Mouse (Mus musculus): ENCODE data around the gene Sgms2.

Gene Sgms2

DNA sequence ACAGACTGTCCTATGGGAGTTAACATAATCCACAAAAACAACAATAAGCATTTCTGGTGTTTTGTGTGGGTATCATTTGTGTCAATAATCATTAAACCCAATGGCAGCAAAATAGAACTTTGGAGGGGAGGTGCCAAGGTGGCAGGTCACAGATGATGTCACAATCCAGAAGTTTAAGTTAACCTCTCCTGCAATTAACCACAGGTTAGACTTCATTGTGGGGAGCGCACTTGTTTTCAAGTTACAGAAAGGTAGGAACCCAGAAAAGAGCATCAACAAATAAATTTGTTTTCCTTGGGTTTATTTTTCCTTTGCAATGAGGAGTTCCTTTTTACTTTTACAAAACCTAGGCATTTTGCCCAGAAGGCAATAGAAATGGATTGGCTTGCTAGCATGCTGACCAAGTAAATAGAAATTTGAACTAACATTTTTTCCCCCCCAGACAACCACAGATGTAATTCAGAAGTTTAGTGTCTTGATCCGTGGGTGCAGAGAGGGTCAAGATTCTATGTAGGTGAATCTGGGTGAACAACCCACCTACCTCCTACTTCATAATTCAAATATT, at the start of gene Sgms2:
Gene Sgms2, minus strand, starts transcription at position 51 of the 565 bp plus-strand sequence.
- no peak for DNase-seq (ENCODE audit: low spot score in 2 of 2)

DNA sequence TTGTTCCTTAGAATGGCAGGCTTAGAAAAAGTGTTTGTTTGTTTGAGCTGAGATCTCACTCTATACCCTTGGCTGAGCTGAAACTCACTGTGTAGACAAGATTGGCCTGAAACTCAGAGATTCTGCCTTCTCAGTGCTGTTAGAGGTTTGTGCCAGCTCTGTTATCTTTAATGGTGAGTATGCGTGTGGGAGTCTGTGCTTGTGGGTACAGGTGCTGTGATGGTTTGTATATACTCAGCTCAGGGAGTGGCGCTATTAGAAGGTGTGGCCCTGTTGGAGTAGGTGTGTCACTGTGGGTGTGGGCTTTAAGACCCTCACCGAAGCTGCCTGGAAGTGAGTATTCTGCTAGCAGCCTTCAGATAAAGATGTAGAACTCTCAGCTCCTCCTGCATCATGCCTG, 34.0 kb upstream of the Sgms2 start:
- no peak for DNase-seq (ENCODE audit: low spot score in 2 of 2)

DNA sequence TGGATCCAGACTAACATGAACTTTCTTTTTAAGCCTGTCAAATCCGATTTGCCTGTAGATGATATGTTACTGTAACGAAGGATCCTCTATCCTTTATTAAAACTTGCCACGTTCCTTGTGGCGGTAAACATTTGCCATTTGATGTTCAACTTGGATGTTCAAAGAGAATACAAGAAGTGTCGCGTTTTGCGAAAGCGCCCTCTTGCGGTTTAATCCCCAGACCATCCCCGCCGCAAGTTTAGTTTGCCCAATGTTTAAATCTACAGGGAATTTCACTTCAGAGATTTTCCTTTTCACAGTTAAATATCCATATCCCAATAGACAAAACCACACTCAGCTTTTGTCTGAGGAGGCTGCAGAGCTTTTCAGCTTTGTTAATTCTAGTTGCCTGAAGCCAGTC, 33.6 kb upstream of the Sgms2 start:
- DNase-seq (ENCODE audit: low spot score in 2 of 2), result no peak

DNA sequence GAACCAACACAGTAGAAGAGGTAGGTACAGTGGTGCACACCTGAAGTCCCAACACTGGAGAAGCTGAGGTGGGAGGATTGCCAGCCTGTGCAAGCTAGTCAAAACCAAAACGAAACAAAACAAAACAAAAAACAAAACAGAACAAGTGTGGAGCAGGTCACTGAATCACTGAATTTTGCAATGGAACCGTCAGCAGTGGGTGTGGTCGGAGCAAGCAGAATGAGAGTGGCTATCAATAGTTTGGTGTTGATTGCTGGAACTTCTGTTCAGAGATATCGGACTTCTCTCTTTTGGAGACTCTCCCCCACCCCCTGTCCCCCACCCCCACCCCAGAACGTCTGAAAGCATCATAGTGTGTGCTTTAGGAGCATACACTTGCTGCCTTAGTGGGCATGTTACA, 33.0 kb upstream of the Sgms2 start:
- no peak for DNase-seq (ENCODE audit: low spot score in 2 of 2)

DNA sequence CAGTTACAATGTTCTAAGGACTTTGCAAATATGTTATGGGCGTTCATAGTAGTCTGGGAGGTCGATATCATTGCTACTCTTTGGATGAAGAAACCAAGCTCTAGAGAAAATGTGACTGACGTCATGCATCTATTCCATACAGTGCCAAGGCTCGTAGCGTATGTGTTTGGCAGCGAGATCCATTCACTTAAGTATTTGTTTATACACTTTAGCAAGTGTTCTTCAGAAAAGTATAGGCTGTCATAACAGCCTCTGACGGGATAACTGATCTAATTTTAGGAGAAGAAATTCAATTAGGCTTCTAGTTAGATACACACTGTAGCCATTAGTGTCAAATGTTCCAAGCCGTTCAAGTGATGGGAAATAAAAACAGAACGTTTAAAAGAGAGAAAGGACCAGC, 32.5 kb upstream of the Sgms2 start:
- no peak for DNase-seq (ENCODE audit: low spot score in 2 of 2)

DNA sequence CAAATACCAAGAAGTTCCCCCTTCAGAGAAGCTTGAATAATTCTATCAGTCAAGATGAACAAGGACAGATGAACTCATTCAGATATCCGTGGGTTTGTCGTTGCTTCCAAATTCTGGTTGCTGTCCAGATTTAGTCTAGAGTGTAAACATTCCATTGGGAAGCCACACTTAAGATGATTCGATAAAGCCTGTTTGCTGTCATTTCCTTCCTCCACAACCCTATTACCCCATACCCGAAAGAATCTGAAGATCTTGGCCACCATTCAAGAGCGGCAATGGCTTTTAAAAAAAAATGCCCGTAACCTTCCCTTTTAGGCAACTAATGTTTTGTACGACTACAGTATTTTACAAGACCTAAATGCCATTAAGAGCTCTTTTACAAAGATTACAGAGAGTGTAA, 31.0 kb upstream of the Sgms2 start:
- DNase-seq (ENCODE audit: low spot score in 2 of 2), result no peak

DNA sequence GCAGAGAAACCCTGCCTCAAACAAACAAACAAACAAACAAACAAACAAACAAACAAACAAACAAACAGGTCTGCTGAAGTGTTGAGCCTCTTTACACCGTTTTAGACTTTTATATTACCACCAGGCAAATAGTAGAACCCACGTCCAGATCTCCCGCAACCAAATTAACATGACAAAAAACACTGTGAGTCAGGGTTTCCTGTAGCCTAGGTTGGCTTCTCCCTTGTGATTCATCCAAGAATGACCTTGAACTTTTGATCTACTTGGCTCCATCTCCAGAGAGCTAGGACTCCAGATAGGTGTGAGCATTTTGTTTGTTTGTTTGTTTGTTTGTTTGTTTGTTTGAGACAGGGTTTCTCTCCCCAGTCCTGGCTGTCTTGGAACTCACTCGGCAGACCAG, 30.0 kb upstream of the Sgms2 start:
- no peak for DNase-seq (ENCODE audit: low spot score in 2 of 2)

DNA sequence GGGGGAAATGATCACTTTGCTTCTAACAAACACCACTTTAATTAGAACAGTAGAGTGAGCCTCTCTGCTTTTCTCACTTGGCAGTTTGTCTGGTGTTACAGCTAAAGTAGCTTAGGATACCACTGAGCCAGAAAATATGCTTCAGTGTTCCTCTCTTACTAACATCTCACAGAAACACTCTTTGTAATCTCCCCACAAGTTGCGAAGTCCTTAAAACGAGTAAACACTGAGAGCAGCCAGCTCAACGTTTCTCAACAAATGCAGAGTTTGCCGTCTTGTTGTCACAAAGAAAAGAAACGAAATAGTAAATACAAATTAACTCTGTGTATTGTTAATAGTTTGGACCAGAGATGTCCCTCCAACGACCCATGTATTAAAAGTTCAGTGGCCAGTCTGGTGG, 26.5 kb upstream of the Sgms2 start:
- DNase-seq (ENCODE audit: low spot score in 2 of 2), result no peak

DNA sequence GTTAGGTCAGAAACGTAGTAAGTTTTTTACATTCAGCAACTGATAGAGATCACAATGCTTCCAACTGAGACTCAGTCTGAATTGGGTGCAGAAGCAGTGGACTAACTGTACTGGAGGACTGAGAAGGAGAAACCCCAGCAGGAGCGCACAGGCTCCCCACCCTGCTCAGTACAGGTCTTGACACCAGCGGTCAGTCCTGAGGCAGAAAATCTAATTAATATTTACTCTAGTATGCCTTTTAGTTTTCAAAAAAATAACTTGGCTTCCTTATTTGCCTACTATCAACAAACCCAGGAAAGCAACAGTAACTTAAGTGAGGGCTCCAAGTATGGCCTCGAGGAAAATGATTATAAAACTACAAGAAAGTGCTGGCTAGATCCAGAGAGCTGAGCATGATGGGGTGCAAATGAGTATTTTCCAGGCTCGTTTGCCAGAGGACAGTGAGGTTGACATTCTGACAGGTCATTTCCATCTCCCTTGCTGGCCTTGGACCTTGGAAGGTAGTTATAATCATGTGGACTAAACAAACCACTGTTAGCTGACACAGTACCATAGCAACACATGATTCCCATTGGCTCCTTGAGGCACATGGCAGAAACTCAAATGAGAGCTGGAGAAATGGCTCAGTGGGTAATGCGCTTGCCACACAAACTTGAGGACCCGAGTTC, 25.3 kb upstream of the Sgms2 start:
- DNase-seq (ENCODE audit: low spot score in 2 of 2), result no peak

DNA sequence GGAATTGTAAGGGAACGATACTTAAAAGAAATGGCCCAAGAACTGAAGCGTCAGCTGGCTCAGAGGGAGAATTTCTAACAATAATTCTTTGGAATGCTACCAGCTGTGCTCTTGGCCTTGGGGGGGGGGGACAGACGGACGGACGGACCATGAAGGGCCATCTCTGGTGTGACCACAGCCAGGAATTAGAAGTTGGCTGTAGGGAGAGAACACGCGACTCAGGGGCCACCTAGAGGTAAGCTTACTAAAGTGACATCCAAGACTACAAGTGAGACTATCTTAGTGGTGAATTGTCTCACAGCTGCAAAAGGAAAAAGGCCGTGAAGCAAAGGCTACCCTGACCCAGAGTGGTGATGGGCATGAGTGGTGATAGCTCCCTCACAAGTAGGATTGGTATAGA, 20.4 kb upstream of the Sgms2 start:
- no peak for DNase-seq (ENCODE audit: low spot score in 2 of 2)

DNA sequence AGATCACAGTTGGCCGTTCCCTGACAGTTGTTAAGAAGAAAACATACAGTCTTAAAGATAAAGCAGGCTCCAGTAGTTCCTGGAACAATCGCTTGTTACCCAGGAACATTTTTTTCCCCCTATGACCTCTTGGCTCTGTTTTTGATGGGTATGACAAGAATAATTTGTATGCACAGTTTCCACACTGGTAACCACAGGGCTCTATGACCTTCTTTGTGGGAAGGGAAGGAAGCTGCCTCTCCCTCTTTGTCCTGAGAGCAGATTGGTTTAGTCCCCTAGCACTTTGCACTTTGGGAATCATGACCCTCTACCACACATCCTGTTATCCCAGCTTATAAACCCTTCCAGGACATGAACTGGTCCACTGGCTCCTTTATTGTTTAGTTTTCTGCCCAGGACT, 16.8 kb upstream of the Sgms2 start:
- DNase-seq (ENCODE audit: low spot score in 2 of 2), result no peak

DNA sequence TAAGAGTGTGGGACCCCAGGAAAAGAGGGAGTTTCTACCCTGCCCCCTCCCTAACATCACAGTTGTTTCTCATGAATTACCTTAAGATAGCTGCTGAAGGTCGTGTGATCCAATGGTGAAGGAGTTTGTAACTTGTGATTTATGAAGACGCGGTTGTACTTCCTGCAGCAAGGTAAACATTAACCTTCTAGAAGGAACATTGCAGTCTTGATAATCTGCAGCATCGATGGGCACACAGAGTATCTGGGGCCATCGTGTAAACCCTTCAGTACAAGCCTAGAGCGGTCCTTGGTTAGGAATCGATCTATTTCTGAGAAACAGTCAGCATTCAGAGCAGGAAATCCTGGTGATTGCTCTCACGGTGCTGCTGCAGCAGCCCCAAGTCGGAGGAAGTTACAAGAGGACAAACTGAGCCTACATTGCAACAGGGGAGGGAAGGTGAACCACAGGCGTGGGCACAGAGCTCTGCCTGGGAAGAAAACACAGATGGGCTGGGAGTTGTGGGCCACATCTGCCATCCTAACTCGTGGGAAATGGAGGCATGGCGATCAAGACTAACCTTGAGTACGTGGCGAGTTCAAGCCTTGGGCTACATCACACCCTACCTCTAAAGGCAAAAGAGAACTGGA, 13.5 kb upstream of the Sgms2 start:
- DNase-seq (ENCODE audit: low spot score in 2 of 2), result no peak

DNA sequence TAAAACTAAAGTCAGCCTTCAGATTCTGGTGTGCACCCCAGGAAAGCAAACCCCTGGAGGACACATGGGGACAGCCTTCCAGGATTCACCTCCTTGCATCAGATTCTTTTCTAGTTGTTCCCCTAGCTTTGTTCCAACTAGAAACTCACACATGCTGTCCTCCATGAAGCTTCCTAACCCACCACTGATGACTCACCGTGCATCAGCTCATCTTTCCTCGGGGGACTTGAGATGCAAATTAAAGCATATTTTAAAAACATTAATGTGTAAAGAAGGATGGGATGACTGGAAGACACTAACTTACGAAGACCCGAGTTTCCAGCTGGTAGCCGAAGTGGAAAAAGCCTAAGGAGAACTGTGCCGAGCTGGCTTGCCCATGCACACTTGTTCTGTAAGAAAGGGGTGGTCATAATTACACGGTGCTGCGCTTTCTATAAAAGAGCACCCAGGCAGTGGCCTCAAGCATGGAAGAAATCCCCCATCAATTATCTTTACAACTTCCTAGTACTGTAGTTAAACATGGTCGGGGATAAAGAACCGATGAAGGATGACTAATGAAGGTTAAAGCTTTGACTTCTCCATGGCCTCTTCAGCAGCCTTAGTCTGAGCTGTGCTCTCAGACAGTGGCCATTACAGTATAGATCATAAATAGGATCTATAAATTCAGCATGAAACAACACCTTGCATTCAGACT, 10.6 kb upstream of the Sgms2 start:
- no peak for DNase-seq (ENCODE audit: low spot score in 2 of 2)

DNA sequence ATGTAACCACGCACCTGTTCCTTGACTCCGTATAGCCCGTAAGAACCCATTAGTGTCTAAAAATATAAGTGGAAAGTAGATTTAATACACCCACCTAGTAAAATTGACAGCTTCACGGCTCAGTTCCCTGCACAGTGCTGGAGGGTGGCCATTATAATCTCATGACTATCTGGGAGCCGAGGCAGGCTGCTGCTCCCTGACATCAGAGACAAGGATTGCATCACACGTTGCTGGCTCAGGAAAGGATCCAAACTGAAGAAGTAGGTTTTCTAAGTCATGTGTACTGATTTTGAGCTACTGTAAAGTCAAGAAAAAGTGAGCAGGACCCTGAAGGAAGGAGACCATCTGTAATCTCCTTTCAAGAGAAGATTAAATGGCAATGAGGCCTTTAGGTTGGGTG, 8.4 kb upstream of the Sgms2 start:
- DNase-seq (ENCODE audit: low spot score in 2 of 2), result no peak

DNA sequence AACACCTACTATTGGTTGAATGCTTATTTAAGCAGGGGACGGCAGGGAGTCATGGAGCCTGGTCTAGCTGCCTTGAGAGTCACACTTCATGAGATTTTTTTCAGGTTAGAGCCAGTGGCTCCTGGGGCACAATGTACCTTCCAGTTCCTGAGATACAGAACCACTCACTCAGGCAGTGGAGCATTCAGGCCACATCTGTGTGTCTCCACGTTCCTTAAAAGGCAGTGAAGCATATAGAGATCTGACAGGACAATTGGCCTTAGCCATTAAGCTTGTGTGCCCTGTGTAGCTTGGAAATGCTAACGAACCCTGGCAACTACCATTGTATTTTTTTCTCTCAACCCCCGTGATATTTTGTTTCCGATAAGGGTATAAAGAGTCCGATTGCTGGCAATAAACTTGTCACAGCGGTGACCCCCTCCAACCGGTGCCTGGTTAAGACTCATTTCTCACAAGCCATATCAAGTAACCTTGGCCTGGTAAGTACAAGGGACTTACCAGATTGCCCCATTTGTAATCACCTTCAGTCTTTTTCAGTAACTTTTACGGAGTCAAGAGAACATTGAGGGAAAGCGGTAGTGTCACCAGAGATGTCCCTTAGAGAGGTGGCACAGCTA, 5.4 kb upstream of the Sgms2 start:
- no peak for DNase-seq (ENCODE audit: low spot score in 2 of 2)

DNA sequence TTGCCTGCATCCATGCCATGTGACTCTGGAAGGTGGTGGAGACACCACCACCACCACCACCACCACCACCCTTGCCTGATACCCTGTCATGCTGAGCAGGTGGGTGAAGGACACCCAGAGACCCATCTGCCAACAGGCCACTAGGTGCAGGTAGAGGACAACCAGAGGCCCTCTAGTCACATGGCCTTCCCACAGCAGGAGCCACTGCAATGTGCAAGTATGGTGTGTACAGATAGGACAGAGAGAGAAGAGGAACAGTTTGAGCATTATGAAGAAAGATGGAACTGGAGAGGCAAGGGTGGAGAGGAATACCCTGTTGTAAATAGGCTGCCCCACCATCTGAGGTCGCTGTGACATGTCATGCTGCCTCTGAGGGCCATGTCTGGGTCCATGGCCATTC, 3.9 kb upstream of the Sgms2 start:
- DNase-seq (ENCODE audit: low spot score in 2 of 2), result no peak

DNA sequence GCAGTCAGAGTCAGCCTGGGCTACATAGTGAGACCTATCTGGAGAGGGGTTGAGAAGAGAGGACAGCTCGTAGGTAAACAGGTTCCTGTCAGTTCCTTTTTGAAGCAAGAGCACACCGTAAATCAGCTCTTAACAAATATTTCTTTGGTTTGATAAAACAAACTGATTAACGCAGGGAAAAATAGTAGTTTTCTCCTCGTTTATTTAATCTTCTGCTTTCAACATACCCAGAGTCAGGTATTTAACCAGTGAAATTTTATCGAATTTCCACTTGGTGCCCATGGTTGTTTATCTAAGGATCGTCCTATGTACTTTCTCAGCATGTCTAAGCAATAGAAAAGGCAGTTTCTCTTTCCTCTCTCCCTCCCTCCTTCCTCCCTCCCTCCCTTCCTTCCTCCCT, 2.0 kb upstream of the Sgms2 start:
- DNase-seq (ENCODE audit: low spot score in 2 of 2), result no peak

DNA sequence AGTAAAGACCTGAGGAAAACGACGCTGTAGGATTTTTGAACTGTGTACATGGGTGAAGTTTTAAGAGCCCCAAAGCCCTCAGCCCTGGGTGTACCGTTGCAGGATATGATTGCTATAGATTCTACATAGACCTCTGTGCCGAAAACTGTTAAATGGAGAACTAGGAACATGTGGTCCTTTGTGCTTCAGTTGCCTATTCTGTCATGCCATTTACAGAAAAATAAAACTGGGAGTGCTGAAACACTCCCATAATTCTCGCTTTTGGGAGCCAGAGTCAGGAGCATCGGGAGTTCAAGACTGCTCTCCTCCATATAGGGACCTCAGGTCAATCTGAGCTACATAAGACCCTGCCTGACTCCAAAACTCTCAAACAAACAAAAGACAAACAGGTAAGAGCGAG, 769 bp upstream of the Sgms2 start:
- DNase-seq (ENCODE audit: low spot score in 2 of 2), result no peak

DNA sequence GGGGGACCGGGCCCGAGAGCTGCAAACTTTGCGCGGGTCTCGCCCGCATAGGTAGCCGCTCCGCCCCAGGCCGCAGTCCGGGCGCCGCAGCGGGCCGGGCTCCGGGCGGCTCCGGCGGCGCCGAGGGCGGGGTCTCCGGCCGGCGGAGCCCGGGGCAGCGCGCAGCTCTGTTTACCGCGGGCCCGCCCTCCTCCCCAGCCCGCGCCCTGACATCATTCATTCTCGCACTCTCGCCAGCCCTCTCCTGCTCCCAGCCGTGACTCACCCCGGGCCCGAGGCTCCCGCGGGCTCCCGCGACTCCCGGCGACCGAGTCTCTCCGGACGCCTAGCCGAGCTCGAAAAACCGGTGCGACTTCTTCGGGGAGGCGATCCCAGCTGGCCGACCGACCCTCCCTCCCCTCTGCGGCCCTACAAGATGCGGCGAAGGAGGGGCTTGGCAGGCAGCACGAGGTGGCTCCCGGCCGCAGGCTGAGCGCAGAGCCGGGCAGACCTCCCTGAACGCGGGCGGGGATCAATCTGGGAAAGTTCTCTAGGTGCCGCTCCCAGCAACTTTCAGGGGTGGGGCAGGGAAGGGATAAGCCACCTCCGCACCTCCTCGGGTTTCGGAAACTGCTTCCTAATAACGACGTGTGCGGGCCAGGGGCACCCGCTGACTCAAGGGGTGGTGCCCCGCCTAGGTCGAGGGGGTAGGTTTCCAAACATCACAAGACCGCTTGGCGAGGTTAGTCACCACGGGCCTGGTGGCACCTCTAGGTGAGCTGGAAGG, 885 bp downstream of the Sgms2 start:
- DNase-seq (ENCODE audit: low spot score in 2 of 2), result peak; percentile 75 to 85

DNA sequence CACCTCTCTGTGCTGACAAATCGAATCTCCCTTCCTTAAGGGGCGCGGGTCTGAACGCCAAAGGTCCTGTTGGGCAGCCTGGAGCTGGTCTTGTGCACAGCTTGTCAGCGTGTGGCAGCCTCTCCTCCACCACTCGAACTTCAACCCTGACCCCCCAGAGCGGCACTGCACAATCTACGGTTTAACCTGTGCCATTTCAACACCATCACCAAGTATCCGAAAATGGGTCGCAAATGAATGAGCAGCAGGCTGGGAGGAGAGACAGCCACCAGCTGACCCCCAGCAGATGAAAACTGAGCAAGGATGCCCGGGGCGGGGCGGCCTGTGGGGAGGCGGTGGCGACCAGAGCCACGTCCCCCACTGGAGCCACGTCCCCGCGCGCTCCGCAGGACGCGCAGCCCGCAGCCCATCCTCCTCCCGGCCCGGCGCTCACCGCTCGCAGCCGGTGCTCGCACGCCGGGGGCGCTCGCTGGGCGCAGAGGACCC, 1.5 kb downstream of the Sgms2 start:
- DNase-seq (ENCODE audit: low spot score in 2 of 2), result peak in 1 of 2 experiments; percentile 39

DNA sequence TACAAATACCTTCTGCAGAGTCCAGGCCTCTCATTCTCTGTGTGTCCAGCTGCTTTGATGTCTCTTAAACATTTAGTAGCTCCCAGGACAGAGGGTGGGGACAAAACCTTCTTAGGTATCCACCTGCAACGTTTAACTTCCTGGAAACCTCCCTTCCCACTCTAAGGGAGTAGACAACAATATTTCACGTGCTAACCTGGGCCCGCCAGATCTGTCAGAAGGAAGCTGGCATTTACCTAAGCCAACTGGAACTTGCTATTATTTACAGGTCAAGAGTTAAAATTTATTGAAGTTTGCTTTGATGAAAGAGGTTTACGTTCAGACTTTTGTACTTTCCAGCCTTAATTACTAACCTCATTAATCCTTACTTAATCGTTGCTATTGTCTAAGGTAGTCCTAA, 2.2 kb downstream of the Sgms2 start:
- no peak for DNase-seq (ENCODE audit: low spot score in 2 of 2)

DNA sequence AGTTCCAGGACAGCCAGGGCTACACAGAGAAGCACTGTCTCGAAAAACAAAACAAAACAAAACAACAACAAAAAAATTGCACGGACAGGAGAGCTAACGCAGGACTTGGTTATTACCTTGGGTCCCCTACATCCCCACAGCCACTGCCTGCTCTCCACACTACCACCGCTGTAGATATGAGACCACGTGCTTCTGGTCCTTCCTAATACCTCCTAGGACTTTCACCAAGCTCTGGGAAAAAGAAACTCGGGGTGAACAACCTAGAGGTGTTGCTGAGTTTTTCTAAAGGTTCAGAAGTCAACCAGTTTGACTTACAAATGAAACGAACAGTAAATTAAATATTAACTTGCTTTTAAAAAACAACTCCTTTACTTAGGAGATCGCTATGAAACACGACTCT, 2.8 kb downstream of the Sgms2 start:
- no peak for DNase-seq (ENCODE audit: low spot score in 2 of 2)
